Mouse (Mus musculus): Measurements from ENCODE around the gene Fscn3.
A peak's percentile ranks its signal among the peaks of the same experiment; 100 is the strongest.

Fscn3 gene

GRCm38 (mm10) chr6:28428290-28428689 lies 701 bp downstream of the Fscn3 start, which contains the start of gene Gcc1:
Gene Gcc1 (minus strand): TSS chr6:28428390.
- DNase-seq: no peak

- DNase-seq: no peak
Observed at GRCm38 (mm10) chr6:28429870-28430269, 2.3 kb downstream of the Fscn3 start.

DNA sequence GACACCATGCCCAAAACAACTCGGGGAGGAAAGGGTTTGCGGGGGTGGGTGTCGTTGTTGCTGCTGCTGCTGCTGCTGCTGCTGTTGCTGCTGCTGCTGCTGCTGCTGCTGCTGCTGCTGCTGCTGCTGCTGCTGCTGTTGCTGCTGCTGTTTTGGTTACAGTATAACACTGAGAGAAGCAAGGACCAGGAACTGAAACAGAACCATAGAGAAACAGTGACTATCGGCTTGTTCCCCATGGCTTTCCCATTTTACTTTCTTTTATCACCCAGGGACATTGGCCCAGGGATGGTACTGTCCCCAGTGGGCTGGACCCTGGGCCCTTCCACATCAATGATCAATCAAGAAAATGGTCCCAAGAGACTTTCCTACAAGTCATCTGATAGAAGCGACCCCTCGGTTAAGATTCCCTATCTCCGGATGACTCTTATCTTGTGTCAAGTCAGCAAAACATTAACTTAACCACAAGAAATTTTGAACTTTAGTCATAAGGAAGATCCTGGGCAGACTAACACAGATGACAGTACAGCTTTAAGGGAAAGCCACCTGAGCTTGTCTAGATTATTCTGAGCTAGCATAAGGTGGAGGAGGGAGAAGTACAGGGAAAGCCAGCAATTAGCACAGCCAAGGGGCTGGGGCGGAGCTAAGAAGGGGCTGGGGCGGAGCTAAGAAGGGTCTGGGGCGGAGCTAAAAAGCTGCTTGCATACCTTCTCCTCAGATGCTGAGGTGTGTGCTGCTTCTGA lies 3.4 kb downstream of the Fscn3 start:
- no peak for DNase-seq

GRCm38 (mm10) chr6:28431538-28431855 lies 3.9 kb downstream of the Fscn3 start:
- no peak for DNase-seq

GRCm38 (mm10) chr6:28447937-28448336 lies 20.3 kb downstream of the Fscn3 start:
- no peak for DNase-seq

- no peak for DNase-seq
Observed at GRCm38 (mm10) chr6:28449253-28449652, 21.7 kb downstream of the Fscn3 start, which contains the start of gene Pax4. Gene Pax4 (minus strand): TSS chr6:28449353.

DNA sequence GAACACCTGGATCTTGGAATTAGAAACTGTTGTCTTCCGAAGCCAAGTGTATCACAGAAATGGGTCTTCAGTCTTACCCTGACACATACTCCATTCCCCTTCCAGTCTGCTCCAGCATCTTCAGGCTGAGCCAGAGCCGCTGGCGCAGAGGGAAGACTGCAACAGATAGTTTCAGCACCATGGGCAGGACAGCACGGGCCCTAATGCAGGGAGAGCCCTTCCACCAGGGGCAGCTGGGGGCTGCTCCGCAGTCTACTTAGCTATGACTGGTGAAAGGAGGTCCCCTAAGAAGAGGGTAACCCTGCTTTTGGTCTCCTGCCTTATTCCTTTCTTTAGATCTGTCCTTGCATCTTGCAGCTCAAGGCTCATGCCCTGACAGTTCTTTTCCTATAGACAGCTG lies 22.9 kb downstream of the Fscn3 start:
- DNase-seq: no peak

DNA sequence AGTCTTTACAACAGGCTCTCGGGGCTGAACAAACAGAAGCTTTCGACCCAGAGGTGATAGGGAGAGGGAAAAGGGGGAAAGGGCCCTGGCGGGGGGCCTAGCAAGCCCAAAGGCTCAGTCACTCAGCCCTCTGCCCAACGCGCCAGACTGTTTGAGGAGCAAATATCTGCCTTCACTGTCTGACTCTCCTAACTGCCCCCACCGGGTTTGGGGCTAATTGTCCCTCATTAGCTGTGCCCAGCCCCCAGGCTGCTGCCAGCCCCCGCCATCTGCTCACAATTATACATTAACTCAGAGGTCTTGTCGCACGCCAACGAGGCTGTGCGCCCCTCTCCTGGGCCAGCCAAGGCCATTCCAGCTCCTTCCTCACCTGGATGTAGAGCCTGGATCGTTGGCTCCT lies 23.4 kb downstream of the Fscn3 start:
- DNase-seq: no peak

DNA sequence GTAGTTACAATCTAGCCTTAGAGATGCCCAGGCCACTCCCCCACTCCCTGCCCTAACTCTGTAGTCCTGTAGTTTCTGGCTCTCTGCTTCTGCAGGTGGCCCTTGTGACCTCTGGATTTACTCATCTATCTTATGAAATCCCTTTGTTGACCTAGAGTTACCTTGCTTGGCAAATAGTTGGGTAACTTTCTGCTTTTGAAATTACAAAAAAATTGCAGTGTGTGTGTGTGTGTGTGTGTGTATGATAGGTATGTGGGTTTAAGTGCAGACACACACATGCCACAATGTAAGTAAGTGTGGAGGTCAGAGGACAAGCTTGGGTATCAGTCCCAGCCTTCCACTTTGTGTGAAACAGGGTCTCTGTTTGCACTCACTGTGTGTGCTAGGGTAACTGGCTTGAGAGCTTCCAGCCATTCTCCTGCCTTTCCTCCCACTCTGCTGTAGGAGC lies 31.7 kb downstream of the Fscn3 start:
- no peak for DNase-seq

- DNase-seq: peak; percentile 57 to 68
Observed at GRCm38 (mm10) chr6:28460534-28460933, 32.9 kb downstream of the Fscn3 start.

GRCm38 (mm10) chr6:28464630-28465029 lies 37.0 kb downstream of the Fscn3 start:
- DNase-seq: no peak

GRCm38 (mm10) chr6:28470017-28470602 lies 42.5 kb downstream of the Fscn3 start:
- no peak for DNase-seq

DNA sequence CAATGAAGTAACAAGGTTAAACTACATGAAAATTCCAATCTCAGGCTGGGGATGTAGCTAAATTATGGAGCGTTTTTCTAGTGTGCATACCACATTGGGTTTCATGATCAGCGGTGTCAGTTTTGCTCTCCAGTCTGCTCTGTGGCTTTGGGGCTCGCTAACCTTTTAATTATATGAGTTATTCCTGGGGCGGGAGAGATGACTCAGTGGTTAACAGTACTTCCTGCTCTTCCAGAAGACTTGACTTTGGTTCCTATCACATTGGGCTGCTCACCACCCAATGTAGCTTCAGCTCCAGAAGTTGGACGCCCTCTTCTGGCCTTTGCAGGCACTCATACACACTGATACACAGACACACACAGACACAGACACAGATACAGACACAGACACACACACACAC lies 43.0 kb downstream of the Fscn3 start:
- DNase-seq: no peak

GRCm38 (mm10) chr6:28471284-28472035 lies 43.9 kb downstream of the Fscn3 start:
- no peak for DNase-seq

DNA sequence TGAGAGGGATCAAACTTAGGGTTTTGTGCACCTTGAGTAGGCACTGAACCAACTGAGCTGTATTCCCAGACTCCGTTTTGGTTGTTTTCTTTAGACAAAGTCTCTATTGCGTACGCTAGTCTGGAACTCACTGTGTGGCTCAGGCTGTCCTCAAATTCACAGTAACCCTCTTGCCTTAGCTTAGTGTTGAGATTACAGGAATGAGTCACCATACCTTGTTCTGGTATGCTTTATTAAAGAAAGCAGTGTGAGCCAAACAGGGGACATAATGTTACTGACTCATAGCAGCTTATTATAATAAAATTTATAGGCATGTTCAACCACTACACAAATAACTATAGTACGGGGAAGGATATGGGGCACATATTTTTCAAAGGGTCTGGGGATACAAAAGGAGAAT lies 46.6 kb downstream of the Fscn3 start:
- no peak for DNase-seq

DNA sequence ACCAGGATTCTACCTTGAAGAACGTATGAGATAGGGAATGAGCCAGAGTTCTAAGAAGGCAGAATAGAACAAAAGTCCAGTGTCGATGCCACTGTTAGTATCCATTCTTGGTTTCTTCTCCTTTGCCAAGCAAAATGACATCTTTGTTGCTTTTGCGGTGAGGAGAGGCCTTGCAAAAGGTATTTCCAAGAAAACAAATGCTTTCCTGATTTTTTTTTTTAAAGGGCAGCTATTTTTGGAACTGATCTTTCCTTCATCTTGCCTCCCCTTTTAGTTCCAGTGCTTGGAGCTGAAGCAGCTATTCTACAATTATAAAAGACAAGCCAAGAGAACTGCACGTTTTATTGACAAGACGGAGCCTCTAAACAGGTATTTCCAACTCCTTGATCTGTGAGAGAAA lies 47.2 kb downstream of the Fscn3 start, which contains the start of gene Snd1:
Gene Snd1, plus strand, starts transcription at position 301 of the 400 bp plus-strand sequence.
- no peak for DNase-seq

GRCm38 (mm10) chr6:28479865-28480751 lies 52.5 kb downstream of the Fscn3 start:
- DNase-seq: peak; percentile 93 to 98

DNA sequence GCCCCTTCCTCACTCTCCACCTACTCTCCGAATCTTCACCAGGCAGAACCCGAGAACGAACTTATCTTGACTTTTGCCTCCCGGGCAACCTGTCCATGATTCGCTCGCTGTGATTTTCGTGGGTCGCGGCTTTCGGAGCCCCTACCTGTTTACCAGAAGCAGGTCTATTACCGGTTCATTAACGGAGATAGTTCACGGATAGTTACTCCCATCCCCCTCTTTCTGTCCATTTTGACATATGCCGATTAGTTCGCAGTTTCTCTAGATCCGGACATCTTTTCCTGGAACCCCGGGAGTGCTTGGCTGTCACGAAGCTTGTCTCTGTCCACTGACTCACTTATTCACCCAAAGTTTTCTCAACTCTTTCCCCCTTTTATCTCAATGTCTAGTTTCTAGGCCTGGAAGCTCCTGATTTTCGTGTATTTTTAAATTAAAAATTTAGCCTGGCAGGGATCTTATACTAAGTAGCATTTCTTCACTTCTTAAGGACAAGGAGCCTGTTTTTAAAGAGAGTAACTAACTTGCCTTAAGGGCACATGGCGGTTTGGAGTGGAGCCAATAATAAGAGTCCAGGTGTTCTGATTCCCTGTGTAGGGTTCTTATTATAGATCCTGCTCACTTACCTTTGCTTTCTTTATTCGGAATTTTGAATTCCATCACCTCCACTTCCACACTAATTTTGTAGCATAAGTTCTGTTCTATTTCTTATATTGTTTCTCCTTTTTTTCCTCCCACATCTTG lies 53.3 kb downstream of the Fscn3 start:
- DNase-seq: no peak

- no peak for DNase-seq
Observed at GRCm38 (mm10) chr6:28482711-28483315, 55.2 kb downstream of the Fscn3 start.

GRCm38 (mm10) chr6:28486008-28486407 lies 58.4 kb downstream of the Fscn3 start:
- DNase-seq: no peak

GRCm38 (mm10) chr6:28486471-28486870 lies 58.9 kb downstream of the Fscn3 start:
- no peak for DNase-seq

DNA sequence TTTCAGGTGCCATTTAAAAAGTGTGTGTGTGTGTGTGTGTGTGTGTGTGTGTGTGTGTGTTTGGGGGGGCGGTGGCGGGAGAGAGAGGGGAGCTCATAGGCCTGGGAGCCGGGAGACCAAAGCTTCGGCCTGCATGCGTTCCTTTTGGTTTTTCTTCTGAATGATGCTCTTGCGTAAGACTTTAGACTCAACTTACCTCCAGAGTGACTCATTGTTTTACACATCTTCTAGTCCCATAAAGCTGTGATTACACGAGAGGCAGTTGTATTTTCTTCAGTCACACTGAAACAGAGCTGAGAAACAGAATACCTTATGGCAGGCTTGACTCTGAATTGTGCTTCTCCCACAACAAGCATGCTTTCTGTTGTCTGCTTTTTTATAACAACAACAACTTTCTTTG lies 59.3 kb downstream of the Fscn3 start:
- no peak for DNase-seq

All from thymus, postnatal 36 days (tissue).